Mouse (Mus musculus) lung, adult 2 months (tissue): ENCODE results near the gene Spef2.

ENCODE experiments used
- CTCF ChIP-seq: fragments of 200-500 bp; IDR thresholded peaks from 2 replicates; pipeline ENCODE4 v1.5.1; 2011; ENCODE audit warnings: mild to moderate bottlenecking, low read length, control low read depth; ENCODE audit not compliant: insufficient read depth
- POLR2A ChIP-seq: fragments of 200-500 bp; IDR thresholded peaks from 2 replicates; pipeline ENCODE4 v1.6.1; 2011; ENCODE audit warnings: low read depth, mild to moderate bottlenecking, control low read depth, low read length, borderline replicate concordance; ENCODE audit errors: extremely low read depth

GRCm38 (mm10) chr15:9572664-9573063, 176.0 kb downstream of the Spef2 start:
- TF ChIP-seq CTCF = no peak
- no peak for TF ChIP-seq POLR2A
